Mouse (Mus musculus): ENCODE measurements around the gene Gm3573. TPM values are rescaled to one million over a fixed set of nuclear protein-coding genes. Genes with fewer than 3 reads are reported as not detected.

The Gm3573 gene
- polyA plus RNA-seq (2012; rRNA removed): not detected in 2 replicates

DNA sequence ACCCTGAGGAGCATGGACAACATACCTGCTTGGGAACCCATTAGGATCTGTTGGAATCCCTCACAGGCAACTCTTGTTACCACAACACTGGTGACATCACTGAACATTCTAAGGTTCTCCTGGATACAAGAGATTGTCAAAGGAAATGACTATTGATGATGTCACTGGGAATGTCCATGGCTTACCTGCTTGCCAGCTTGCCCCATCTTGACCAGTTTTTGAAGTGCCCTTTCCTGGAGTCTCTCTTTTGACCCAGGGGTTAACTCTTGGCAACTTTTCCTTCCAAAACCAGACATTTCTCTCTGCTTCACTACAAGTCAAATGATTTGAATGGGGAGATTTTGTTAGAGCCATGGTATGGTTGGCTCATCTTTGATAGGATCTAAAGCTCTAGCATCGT, at the start of gene Gm3573:
Gene Gm3573 (minus strand): TSS at position 101 of the 400 bp plus-strand sequence.

DNA sequence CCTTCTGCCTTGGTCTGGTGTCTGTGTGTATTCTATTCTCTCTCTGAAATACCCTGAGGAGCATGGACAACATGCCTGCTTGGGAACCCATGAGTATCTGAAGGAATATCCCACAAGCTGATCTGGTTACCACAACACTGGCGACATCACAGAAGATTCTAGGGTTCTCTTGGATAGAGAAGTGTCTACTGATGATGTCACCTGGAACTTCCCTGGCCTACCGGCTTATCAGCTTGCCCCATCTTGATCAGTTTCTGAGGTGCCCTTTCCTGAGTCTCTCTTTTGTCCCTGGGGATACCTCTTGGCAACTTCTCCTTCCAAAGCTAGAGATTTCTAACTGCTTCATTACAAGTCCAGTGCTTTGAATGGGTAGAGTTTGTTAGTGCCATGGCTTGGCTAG, 28.1 kb downstream of the Gm3573 start, which contains the start of gene Gm17027:
Gene Gm17027 (minus strand): TSS at position 101 of the 400 bp plus-strand sequence.

Other genes starting within 250 kb of the Gm3573 start
- not detected in 2 replicates for gene 1700024B05Rik, start 246.8 kb downstream of the Gm3573 start, polyA plus RNA-seq (2012; rRNA removed)
- not detected in 2 replicates for gene Gm6401, start 222.9 kb downstream of the Gm3573 start, polyA plus RNA-seq (2012; rRNA removed)
- not detected in 2 replicates for gene Gm3543, start 207.5 kb downstream of the Gm3573 start, polyA plus RNA-seq (2012; rRNA removed)
- gene Gm7951, start 73.4 kb downstream of the Gm3573 start, polyA plus RNA-seq (2012; rRNA removed): not detected in 2 replicates
- gene Gm17027, start 28.2 kb downstream of the Gm3573 start, polyA plus RNA-seq (2012; rRNA removed): not detected in 2 replicates
- not detected in 2 replicates for gene Gm17026, start 69.3 kb upstream of the Gm3573 start, polyA plus RNA-seq (2012; rRNA removed)
- not detected in 2 replicates for gene Gm9611, start 106.6 kb upstream of the Gm3573 start, polyA plus RNA-seq (2012; rRNA removed)
- not detected in 2 replicates for gene Gm7995, start 119.4 kb upstream of the Gm3573 start, polyA plus RNA-seq (2012; rRNA removed)
- not detected in 2 replicates for gene Gm8005, start 248.9 kb upstream of the Gm3573 start, polyA plus RNA-seq (2012; rRNA removed)